Mouse (Mus musculus) right cerebral cortex, postnatal 4 days (tissue): ENCODE results near the gene Dnal1.
"Not testable (repeated sequence)": the region's sequence is repeated elsewhere in the genome, so short reads cannot be mapped to it uniquely, and the experiment has no call there.

Experiments used
- DNase-seq: peaks from one replicate; pipeline ENCODE4 v3.0.0-alpha.2; 2022

Dnal1 gene

GRCm38 (mm10) chr12:84114153-84114994 is at the start of gene Dnal1:
Gene Dnal1 (plus strand): TSS chr12:84114366.
- peak; percentile 89 for DNase-seq

GRCm38 (mm10) chr12:84064621-84065020 is 49.5 kb upstream of the Dnal1 start:
- DNase-seq = no peak

GRCm38 (mm10) chr12:84067752-84068151 is 46.4 kb upstream of the Dnal1 start:
- DNase-seq = no peak

- DNase-seq = no peak
These were observed 45.9 kb upstream of the Dnal1 start for GRCm38 (mm10) chr12:84068296-84068695.

GRCm38 (mm10) chr12:84068986-84069385 is 45.2 kb upstream of the Dnal1 start, which contains the start of gene Acot5:
Gene Acot5 (plus strand): TSS chr12:84069325.
- DNase-seq = no peak

GRCm38 (mm10) chr12:84069582-84069981 is 44.6 kb upstream of the Dnal1 start:
- peak; percentile 28 for DNase-seq

GRCm38 (mm10) chr12:84071696-84072095 is 42.5 kb upstream of the Dnal1 start:
- DNase-seq = no peak

- no peak for DNase-seq
These were observed 36.7 kb upstream of the Dnal1 start for GRCm38 (mm10) chr12:84077371-84077990.

- no peak for DNase-seq
These were observed 30.3 kb upstream of the Dnal1 start for GRCm38 (mm10) chr12:84083842-84084241.

GRCm38 (mm10) chr12:84084581-84084980 is 29.6 kb upstream of the Dnal1 start:
- DNase-seq = no peak

GRCm38 (mm10) chr12:84094666-84095065 is 19.5 kb upstream of the Dnal1 start:
- DNase-seq = not testable (repeated sequence)

GRCm38 (mm10) chr12:84099605-84100004 is 14.6 kb upstream of the Dnal1 start:
- DNase-seq = no peak

- DNase-seq = no peak
These were observed 14.1 kb upstream of the Dnal1 start for GRCm38 (mm10) chr12:84100071-84100470.

GRCm38 (mm10) chr12:84100604-84101492 is 13.3 kb upstream of the Dnal1 start, which contains the start of gene Acot6:
Gene Acot6 (plus strand): TSS chr12:84100654.
- peak; percentile 43 for DNase-seq

GRCm38 (mm10) chr12:84101493-84101845 is 12.7 kb upstream of the Dnal1 start:
- DNase-seq = no peak

GRCm38 (mm10) chr12:84107012-84107411 is 7.2 kb upstream of the Dnal1 start:
- DNase-seq = no peak

- DNase-seq = no peak
These were observed 6.5 kb upstream of the Dnal1 start for GRCm38 (mm10) chr12:84107692-84108091.

- no peak for DNase-seq
These were observed 4.2 kb upstream of the Dnal1 start for GRCm38 (mm10) chr12:84109924-84110323.

GRCm38 (mm10) chr12:84110814-84111213 is 3.4 kb upstream of the Dnal1 start:
- DNase-seq = no peak

GRCm38 (mm10) chr12:84113676-84114075 is 490 bp upstream of the Dnal1 start:
- no peak for DNase-seq

- no peak for DNase-seq
These were observed 5.4 kb downstream of the Dnal1 start for GRCm38 (mm10) chr12:84119584-84119983.

GRCm38 (mm10) chr12:84125892-84126291 is 11.7 kb downstream of the Dnal1 start:
- no peak for DNase-seq

- no peak for DNase-seq
These were observed 12.7 kb downstream of the Dnal1 start for GRCm38 (mm10) chr12:84126899-84127298.
